Mouse (Mus musculus) hindbrain, embryonic 16.5 days (tissue): ENCODE measurements at regions not wholly inside any gene's neighbourhood (a gene's known extent, or its start where the extent isn't known, plus 50 kb on each side); places are given as distances from the start of the nearest gene placed in this dataset.

Experiments
- ATAC-seq: fragments of 200-750 bp; cut with Nextera tagmentation; 2 replicates; pipeline ENCODE4 v1.8.0; 2017; ENCODE audit warnings: moderate TSS enrichment, moderate library complexity
- H3K27ac ChIP-seq: fragments of 300-500 bp; sonication (generic); 2 replicates; pipeline ENCODE4 v1.5.1; 2014; ENCODE audit warnings: low read depth, mild to moderate bottlenecking, control low read depth, low read length, moderate library complexity
- H3K27me3 ChIP-seq: fragments of 300-500 bp; sonication (generic); replicated peaks from 2 replicates; pipeline ENCODE4 v1.6.1; 2014; ENCODE audit warnings: low read length; ENCODE audit not compliant: control insufficient read depth, insufficient read depth
- H3K36me3 ChIP-seq: fragments of 300-500 bp; sonication (generic); 2 replicates; pipeline ENCODE4 v1.6.1; 2014; ENCODE audit warnings: mild to moderate bottlenecking, low read length, moderate library complexity, mixed read lengths; ENCODE audit not compliant: control insufficient read depth, insufficient read depth
- H3K4me1 ChIP-seq: fragments of 300-500 bp; sonication (generic); 2 replicates; pipeline ENCODE4 v1.6.1; 2014; ENCODE audit warnings: low read depth, low read length; ENCODE audit not compliant: control insufficient read depth, insufficient read depth
- H3K4me2 ChIP-seq: fragments of 300-500 bp; sonication (generic); 2 replicates; pipeline ENCODE4 v1.6.1; 2014; ENCODE audit warnings: mild to moderate bottlenecking, low read length, control low read depth, moderate library complexity
- H3K4me3 ChIP-seq: fragments of 300-500 bp; sonication (generic); 2 replicates; pipeline ENCODE4 v1.5.1; 2014; ENCODE audit warnings: mild to moderate bottlenecking, low read length, control low read depth, moderate library complexity
- H3K9ac ChIP-seq: fragments of 300-500 bp; sonication (generic); 2 replicates; pipeline ENCODE4 v1.6.1; 2014; ENCODE audit warnings: low read depth, mild to moderate bottlenecking, control low read depth, low read length, moderate library complexity
- H3K9me3 ChIP-seq: fragments of 300-500 bp; sonication (generic); 2 replicates; pipeline ENCODE4 v1.6.1; 2014; ENCODE audit warnings: mild to moderate bottlenecking, low read length, moderate library complexity; ENCODE audit not compliant: control insufficient read depth
- WGBS: fragments of 180-500 bp; shearing (Covaris S2); extraction: QIAGEN DNeasy Blood & Tissue Kit; methylation state at CpG from one replicate; pipeline ENCODE4 v1.1.7; 2014; 5-methylcytosine and 5-hydroxymethylcytosine counted together

DNA sequence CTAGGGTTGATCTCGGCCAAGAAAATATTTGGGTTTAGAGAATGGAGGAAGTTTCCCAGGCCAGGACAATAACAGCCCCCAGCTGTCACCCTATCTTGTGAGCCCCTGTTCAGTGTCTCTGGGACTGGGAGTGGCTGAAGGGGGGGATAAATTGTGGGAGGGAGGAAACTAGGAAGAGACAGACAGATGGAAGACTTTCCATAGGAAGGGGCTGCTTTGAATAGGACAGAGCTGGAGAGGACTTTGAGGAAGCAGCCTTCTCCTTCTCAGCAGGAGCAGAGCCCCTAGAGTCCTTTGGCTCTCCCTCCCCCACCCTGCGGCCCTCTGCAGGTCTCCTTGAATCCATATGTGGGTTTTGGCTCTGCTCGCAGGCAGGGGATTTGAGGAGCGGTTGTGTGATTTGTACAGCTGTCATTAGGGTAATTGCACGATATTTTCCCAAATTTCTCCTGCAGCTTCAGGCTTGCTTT lies 91.6 kb downstream of the H2al1j start:
- H3K36me3 ChIP-seq = no peaks in the 10 kb centered on the region
- H3K9ac ChIP-seq = no peak overlapping the region
- H3K4me2 ChIP-seq = no peak overlapping the region
- 27% methylated on average over 5 of the region's 5 CpGs for WGBS
- H3K27me3 ChIP-seq = peaks cover 7% of the 10 kb centered on the region; the same call in 1 of the 2 replicates
- no peak overlapping the region for H3K4me3 ChIP-seq
- ATAC-seq = no peak
- H3K9me3 ChIP-seq = no peaks in the 10 kb centered on the region
- peaks cover 2% of the 10 kb centered on the region; the same call in 1 of the 2 replicates for H3K4me1 ChIP-seq
- H3K27ac ChIP-seq = no peak overlapping the region

GRCm38 (mm10) chrX:11432403-11433004 lies 104.9 kb downstream of the H2al1j start:
- peaks cover 5% of the 10 kb centered on the region for H3K4me1 ChIP-seq
- peak overlapping the region; percentile 17; the same call in 1 of the 2 replicates for H3K27ac ChIP-seq
- peak; percentile 37; the same call in 1 of the 2 replicates for ATAC-seq

GRCm38 (mm10) chrX:11435338-11435737 lies 107.7 kb downstream of the H2al1j start:
- Histone ChIP-seq H3K4me3 (no peak overlapping the region), H3K4me2 (no peak overlapping the region), H3K36me3 (no peaks in the 10 kb centered on the region), H3K4me1 (peaks cover 5% of the 10 kb centered on the region), H3K27me3 (no peaks in the 10 kb centered on the region), H3K9ac (no peak overlapping the region), H3K9me3 (no peaks in the 10 kb centered on the region), H3K27ac (no peak overlapping the region)
- peak; percentile 61; the same call in 1 of the 2 replicates for ATAC-seq
- WGBS = 36% methylated on average over 6 of the region's 6 CpGs

More at GRCm38 (mm10) chrX:11432403-11433004, 104.9 kb downstream of the H2al1j start:
- no peak overlapping the region for H3K4me2 ChIP-seq
- no peak overlapping the region for H3K9ac ChIP-seq
- no peak overlapping the region for H3K4me3 ChIP-seq
- 47% methylated on average over 9 of the region's 12 CpGs for WGBS
- no peaks in the 10 kb centered on the region for H3K9me3 ChIP-seq
- no peaks in the 10 kb centered on the region; the same call in 1 of the 2 replicates for H3K27me3 ChIP-seq
- H3K36me3 ChIP-seq = no peaks in the 10 kb centered on the region

- 42% methylated on average over 12 of the region's 12 CpGs for WGBS
- Histone ChIP-seq H3K9me3 (no peaks in the 10 kb centered on the region), H3K27me3 (no peaks in the 10 kb centered on the region), H3K9ac (no peak overlapping the region), H3K27ac (peak overlapping the region; percentile 10), H3K4me3 (no peak overlapping the region), H3K4me2 (no peak overlapping the region), H3K4me1 (peaks cover 5% of the 10 kb centered on the region), H3K36me3 (no peaks in the 10 kb centered on the region)
- peak; percentile 66; the same call in 1 of the 2 replicates for ATAC-seq
These were observed 109.7 kb downstream of the H2al1j start for GRCm38 (mm10) chrX:11437151-11437944.

GRCm38 (mm10) chrX:11443543-11443942 lies 115.9 kb downstream of the H2al1j start:
- Histone ChIP-seq H3K4me2 (no peak overlapping the region), H3K27me3 (0 out of 2 replicates have a peak, but pooled peaks cover 2% of the 10 kb centered on the region), H3K4me1 (no peaks in the 10 kb centered on the region), H3K9ac (no peak overlapping the region), H3K36me3 (no peaks in the 10 kb centered on the region), H3K4me3 (no peak overlapping the region), H3K27ac (no peak overlapping the region), H3K9me3 (no peaks in the 10 kb centered on the region)
- ATAC-seq = no peak
- WGBS = 45% methylated on average over 7 of the region's 7 CpGs

GRCm38 (mm10) chrX:11444261-11444725 lies 116.7 kb downstream of the H2al1j start:
- no peak for ATAC-seq
- H3K27ac ChIP-seq = no peak overlapping the region
- H3K9me3 ChIP-seq = no peaks in the 10 kb centered on the region
- no peak overlapping the region for H3K4me2 ChIP-seq
- no peak overlapping the region for H3K4me3 ChIP-seq
- no peaks in the 10 kb centered on the region for H3K36me3 ChIP-seq
- 71% methylated on average over 9 of the region's 10 CpGs for WGBS
- H3K9ac ChIP-seq = no peak overlapping the region
- no peaks in the 10 kb centered on the region for H3K4me1 ChIP-seq
- 0 out of 2 replicates have a peak, but pooled peaks cover 2% of the 10 kb centered on the region for H3K27me3 ChIP-seq

DNA sequence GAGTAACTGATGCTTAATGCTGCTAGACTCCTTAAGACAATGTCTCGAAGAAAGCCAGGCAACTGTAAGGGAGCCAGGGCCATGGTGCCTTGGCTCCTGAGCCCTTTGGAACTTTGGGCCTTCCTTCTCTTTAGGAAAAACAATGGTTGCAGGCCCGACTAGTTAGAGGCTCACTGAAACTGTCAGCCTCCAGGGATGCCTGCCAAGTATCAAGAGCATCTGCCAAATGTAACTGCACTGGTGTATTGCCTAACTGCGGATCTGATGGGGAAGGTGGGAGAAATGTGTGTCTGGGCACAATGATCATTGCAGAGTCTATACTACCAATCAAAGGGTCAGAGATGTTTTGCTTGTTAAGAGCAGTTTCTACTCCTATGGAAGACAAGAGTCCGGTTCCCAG lies 121.1 kb downstream of the H2al1j start:
- no peak for ATAC-seq
- 66% methylated on average over 4 of the region's 4 CpGs for WGBS
- no peak overlapping the region for H3K27ac ChIP-seq

GRCm38 (mm10) chrX:11458521-11458920 lies 130.9 kb downstream of the H2al1j start:
- H3K27me3 ChIP-seq = no peaks in the 10 kb centered on the region; the same call in 1 of the 2 replicates
- no peaks in the 10 kb centered on the region for H3K9me3 ChIP-seq
- H3K4me3 ChIP-seq = no peak overlapping the region
- H3K27ac ChIP-seq = no peak overlapping the region
- no peak overlapping the region for H3K9ac ChIP-seq
- no peaks in the 10 kb centered on the region for H3K4me1 ChIP-seq
- WGBS = 30% methylated on average over 4 of the region's 4 CpGs
- H3K4me2 ChIP-seq = no peak overlapping the region
- H3K36me3 ChIP-seq = no peaks in the 10 kb centered on the region
- ATAC-seq = no peak

More for the DNA sequence above, 121.1 kb downstream of the H2al1j start:
- Histone ChIP-seq H3K27me3 (0 out of 2 replicates have a peak, but pooled peaks cover 2% of the 10 kb centered on the region), H3K4me3 (no peak overlapping the region), H3K4me1 (no peaks in the 10 kb centered on the region), H3K9ac (no peak overlapping the region), H3K4me2 (no peak overlapping the region), H3K36me3 (no peaks in the 10 kb centered on the region), H3K9me3 (no peaks in the 10 kb centered on the region)

- Histone ChIP-seq H3K4me1 (no peaks in the 10 kb centered on the region), H3K27me3 (no peaks in the 10 kb centered on the region; the same call in 1 of the 2 replicates), H3K36me3 (no peaks in the 10 kb centered on the region), H3K4me3 (no peak overlapping the region), H3K9ac (no peak overlapping the region), H3K27ac (no peak overlapping the region), H3K9me3 (no peaks in the 10 kb centered on the region), H3K4me2 (no peak overlapping the region)
- WGBS = 68% methylated on average over 3 of the region's 3 CpGs
- ATAC-seq = no peak
These were observed 136.4 kb downstream of the H2al1j start for GRCm38 (mm10) chrX:11463955-11464511.
